Mouse (Mus musculus) ES-E14 (cell line): ENCODE data around the gene Chat. TPM values are rescaled to one million over a fixed set of nuclear protein-coding genes. Genes with fewer than 3 reads are reported as not detected.

Source experiments
- DNase-seq: peaks from one replicate; pipeline ENCODE4 v3.0.0-alpha.2; 2013; ENCODE audit warnings: low read depth, low spot score
- H3K27ac ChIP-seq: 2 replicates; pipeline ENCODE4 v1.5.1; 2012; ENCODE audit warnings: low read depth, mild to moderate bottlenecking, low read length, moderate library complexity, mixed read lengths; ENCODE audit not compliant: poor library complexity, insufficient read depth, severe bottlenecking
- H3K36me3 ChIP-seq: 2 replicates; pipeline ENCODE4 v1.6.1; 2012; ENCODE audit warnings: mild to moderate bottlenecking, low read length, moderate library complexity, mixed read lengths; ENCODE audit not compliant: control insufficient read depth, poor library complexity, insufficient read depth, severe bottlenecking
- H3K4me1 ChIP-seq, 2 experiments: fragments of 150-350 bp in 1 of 2; sonication (generic) in 1 of 2; 2 replicates each; pipeline ENCODE4 v1.6.1; 2012; ENCODE audit warnings: low read length in 2 of 2, mild to moderate bottlenecking in 1 of 2, mixed read lengths in 1 of 2; ENCODE audit not compliant: control insufficient read depth in 2 of 2, insufficient read depth in 2 of 2, poor library complexity in 1 of 2
- H3K4me3 ChIP-seq, 2 experiments: fragments of 150-350 bp in 1 of 2; sonication (generic) in 1 of 2; 2 replicates each; pipeline ENCODE4 v1.5.1; 2012; ENCODE audit warnings: low read length in 2 of 2, low read depth in 1 of 2, mild to moderate bottlenecking in 1 of 2, mixed read lengths in 1 of 2; ENCODE audit not compliant: insufficient read depth in 1 of 2, poor library complexity in 1 of 2, severe bottlenecking in 1 of 2
- H3K9ac ChIP-seq: 2 replicates; pipeline ENCODE4 v1.6.1; 2012; ENCODE audit warnings: low read depth, mild to moderate bottlenecking, low read length, mixed read lengths; ENCODE audit not compliant: poor library complexity, insufficient read depth, severe bottlenecking
- H3K9me3 ChIP-seq: fragments of 150-350 bp; sonication (generic); 2 replicates; pipeline ENCODE4 v1.6.1; 2012; ENCODE audit warnings: low read depth, mild to moderate bottlenecking, low read length; ENCODE audit not compliant: control insufficient read depth, insufficient read depth
- CHD2 ChIP-seq: IDR thresholded peaks from 2 replicates; pipeline ENCODE4 v1.6.1; 2014; ENCODE audit warnings: mild to moderate bottlenecking, low read depth, low read length, inconsistent platforms
- HCFC1 ChIP-seq: IDR thresholded peaks from 2 replicates; pipeline ENCODE4 v1.6.1; 2012; ENCODE audit warnings: low read length, inconsistent platforms, borderline replicate concordance; ENCODE audit not compliant: insufficient read depth
- MAFK ChIP-seq: IDR thresholded peaks from 2 replicates; pipeline ENCODE4 v1.6.1; 2014; ENCODE audit warnings: mild to moderate bottlenecking, low read depth, low read length, inconsistent platforms; ENCODE audit not compliant: insufficient read depth
- ZC3H11A ChIP-seq: IDR thresholded peaks from 2 replicates; pipeline ENCODE4 v1.6.1; 2012; ENCODE audit warnings: low read depth, mild to moderate bottlenecking, inconsistent platforms, low read length, borderline replicate concordance
- ZNF384 ChIP-seq: IDR thresholded peaks from 2 replicates; pipeline ENCODE4 v1.6.1; 2012; ENCODE audit warnings: low read depth, low read length, inconsistent platforms
- in situ Hi-C, 2 experiments: fragments of 600-800 bp; cut with MboI; formaldehyde crosslinking; loops; one replicate each; pipeline ENCODE4 v1.15.1; 2025; ENCODE audit warnings: low sequenced_read_pairs in 2 of 2, inconsistent platforms in 1 of 2; ENCODE audit not compliant: unreplicated experiment in 2 of 2
- total RNA-seq: library from RNA; depleted of rRNA; stranded (reverse); fragments of 300-350 nt; gene quantifications from 2 replicates; pipeline ENCODE4 v1.2.3, GENCODE M21; 2012

Gene Chat
- total RNA-seq, 1 experiment: 0.09 TPM

DNA sequence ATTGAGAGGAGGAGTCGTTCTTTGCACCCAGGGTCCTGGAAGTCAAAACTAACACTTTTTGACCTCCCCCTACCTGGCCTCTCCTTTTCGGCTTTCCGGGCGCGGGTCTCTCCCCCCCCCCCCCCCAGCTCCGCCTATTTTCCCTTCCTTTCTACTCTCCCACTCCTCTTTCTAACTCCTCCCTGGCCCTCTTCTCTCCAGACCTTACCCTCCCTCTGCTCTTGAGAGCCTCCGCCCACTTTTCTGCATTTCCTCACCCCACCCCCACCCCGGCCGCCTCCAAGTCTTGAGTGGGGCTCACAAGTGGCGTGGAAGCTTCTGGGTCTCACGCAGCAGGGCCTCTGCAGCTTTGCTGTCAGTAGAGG lies 301 bp downstream of the Chat start:
- Histone ChIP-seq H3K36me3 (no peaks in the 10 kb centered on the region), H3K4me1 (peaks cover 0 to 16% of the 10 kb centered on the region in 2 experiments; a peak in 1 of 4 replicates), H3K9ac (peak overlapping the region; percentile 38; the same call in 1 of the 2 replicates), H3K27ac (no peak overlapping the region), H3K4me3 (peak overlapping the region; percentile 73 to 76), H3K9me3 (no peaks in the 10 kb centered on the region)
- in situ Hi-C loops: no loop called here
- no peak for TF ChIP-seq ZC3H11A
- TF ChIP-seq HCFC1: no peak
- no peak for TF ChIP-seq MAFK
- no peak for TF ChIP-seq CHD2
- no peak for TF ChIP-seq ZNF384
- DNase-seq: peak; percentile 33

DNA sequence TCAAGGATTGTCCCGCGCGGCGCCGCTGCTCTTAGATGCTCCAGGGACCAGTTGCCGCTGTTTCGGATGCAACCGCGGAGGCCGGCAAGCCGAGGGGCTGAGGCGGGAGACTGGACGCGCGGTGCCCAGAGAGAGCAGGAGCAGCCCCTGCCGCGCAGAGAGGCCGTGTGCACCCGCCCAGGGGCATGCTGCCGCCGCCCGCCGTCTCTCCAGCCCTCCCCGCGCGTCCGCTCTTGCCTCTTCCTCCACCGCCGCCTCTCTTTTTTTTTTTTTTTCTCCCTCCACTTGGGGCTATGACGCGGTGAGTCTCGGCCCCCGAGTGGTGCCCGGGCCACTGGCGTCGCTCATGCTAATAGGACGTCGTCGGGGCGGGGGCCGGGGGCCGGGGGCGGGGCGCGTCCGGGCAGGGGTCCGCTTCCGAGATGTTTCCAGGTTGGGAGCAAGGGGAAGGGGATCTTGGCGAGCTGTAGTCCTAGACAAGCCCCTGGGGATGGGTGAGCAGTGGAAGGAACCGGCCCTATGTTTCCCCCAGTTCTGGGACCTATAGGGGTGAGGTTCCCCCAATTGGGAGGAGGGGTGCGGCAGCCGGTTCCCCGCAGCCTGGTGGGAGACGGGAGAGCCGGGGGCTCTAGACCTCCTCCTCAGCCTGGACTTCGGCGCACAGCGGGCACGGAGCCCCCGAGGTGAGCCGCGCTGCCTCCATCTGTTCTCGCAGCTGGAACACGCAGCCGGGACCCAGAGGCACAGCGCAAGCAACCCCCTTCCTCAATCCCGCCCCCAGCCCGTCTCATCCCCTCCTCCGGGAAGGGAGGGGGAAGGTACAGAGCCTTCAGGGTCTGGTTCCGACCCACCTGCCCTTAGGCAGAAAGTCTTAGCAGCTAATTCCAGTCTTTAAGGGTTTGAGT lies 936 bp downstream of the Chat start, which contains the start of gene Slc18a3:
Gene Slc18a3 (minus strand): TSS at position 250 of the 905 bp plus-strand sequence.
- H3K9ac ChIP-seq: peak within 1 kb of the TSS; percentile 38
- in situ Hi-C loops: no loop called here
- TF ChIP-seq HCFC1 (no peak), ZNF384 (peak; percentile 78), CHD2 (no peak), ZC3H11A (no peak), MAFK (no peak)

DNA sequence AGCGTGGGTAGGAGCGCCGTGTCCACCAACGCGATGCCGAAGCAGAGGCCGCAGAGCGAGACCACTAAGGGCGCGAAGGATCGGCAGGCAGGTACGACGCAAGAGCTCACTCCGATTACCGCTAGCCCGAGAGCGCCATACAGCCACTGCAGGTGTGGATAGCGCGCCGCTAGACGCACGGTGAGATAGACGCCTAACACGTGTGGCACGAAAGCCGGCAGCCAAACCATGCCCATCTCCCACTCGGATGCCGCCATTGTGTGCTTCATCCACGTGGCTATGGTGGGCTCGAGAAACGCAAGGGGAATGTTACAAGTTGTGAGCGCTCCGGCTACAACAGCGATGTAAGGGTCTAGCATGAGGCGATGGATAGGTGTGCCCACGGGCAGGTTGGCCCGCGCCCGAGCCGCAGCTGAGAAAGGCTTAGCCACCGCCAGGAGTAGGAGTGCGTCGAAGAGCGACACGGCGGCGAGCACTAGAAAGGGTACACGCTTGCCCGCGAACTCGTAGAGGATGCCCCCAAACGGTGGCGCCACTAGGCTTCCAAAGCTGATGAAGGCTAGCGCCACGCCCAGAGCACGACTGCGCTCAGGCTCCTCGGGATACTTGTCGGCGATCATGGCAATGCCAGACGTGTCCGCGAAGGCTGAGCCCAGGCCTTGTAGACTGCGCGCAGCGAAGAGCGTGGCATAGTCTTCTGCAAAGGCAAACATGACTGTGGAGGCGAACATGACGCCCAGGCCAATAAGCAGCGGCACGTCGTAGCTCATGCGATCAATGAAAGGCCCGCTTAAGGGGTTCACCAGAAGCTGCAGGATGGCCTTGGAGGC lies 2.4 kb downstream of the Chat start:
- peak; percentile 19 for DNase-seq
- Histone ChIP-seq H3K4me3 (peak overlapping the region; percentile 73 to 76; a peak in 2 of 4 replicates), H3K9me3 (no peaks in the 10 kb centered on the region), H3K27ac (no peak overlapping the region), H3K36me3 (no peaks in the 10 kb centered on the region), H3K4me1 (peaks cover 0 to 16% of the 10 kb centered on the region in 2 experiments; a peak in 1 of 4 replicates), H3K9ac (peak overlapping the region; percentile 2; the same call in 1 of the 2 replicates)
- TF ChIP-seq CHD2 (no peak), ZC3H11A (no peak), HCFC1 (no peak), ZNF384 (no peak), MAFK (no peak)
- in situ Hi-C loops: no loop called here

More for the DNA sequence above, 936 bp downstream of the Chat start, which contains the start of gene Slc18a3:
- peaks cover 0 to 16% of the 10 kb centered on the region in 2 experiments; a peak in 1 of 4 replicates for H3K4me1 ChIP-seq
- no peaks in the 10 kb centered on the region for H3K36me3 ChIP-seq
- no peak within 1 kb of the TSS for H3K27ac ChIP-seq
- DNase-seq: peak; percentile 30
- no peaks in the 10 kb centered on the region for H3K9me3 ChIP-seq
- peak within 1 kb of the TSS; percentile 73 to 76 for H3K4me3 ChIP-seq

DNA sequence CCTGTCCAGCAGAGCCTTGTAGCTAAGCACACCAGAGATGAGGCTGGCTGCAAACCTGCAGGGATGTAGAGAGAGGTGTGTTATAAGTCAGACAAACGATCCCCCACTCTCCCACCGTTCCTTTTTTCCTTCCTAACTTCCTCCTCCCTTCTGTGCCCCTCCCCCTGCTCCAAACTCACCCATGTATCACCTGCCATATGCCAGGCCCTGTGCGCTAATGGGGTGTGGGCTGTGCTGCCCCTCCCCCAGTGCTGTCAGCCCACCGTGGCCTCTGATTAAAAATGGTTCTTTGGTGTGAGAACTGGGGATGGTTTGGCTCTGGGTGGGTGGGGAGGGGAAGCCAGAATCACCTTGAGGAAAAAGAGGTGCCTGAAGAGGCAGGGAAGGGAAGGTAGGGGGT lies 13.2 kb downstream of the Chat start:
- in situ Hi-C loops: no loop called here
- H3K36me3 ChIP-seq: no peaks in the 10 kb centered on the region
- TF ChIP-seq MAFK: no peak
- H3K27ac ChIP-seq: no peak overlapping the region
- H3K4me3 ChIP-seq: no peak overlapping the region
- H3K9me3 ChIP-seq: no peaks in the 10 kb centered on the region
- H3K4me1 ChIP-seq: no peaks in the 10 kb centered on the region
- no peak overlapping the region for H3K9ac ChIP-seq
- DNase-seq: no peak
